Mouse (Mus musculus) C2C12 (cell line): ENCODE measurements at regions not wholly inside any gene's neighbourhood (a gene's known extent, or its start where the extent isn't known, plus 50 kb on each side); places are given as distances from the start of the nearest gene placed in this dataset.

Experiments used
- H3K27me3 ChIP-seq: one replicate; pipeline ENCODE4 v1.6.1; 2011; ENCODE audit not compliant: control insufficient read depth, insufficient read depth, insufficient read length
- H3K36me3 ChIP-seq: one replicate; pipeline ENCODE4 v1.6.1; 2011; ENCODE audit not compliant: control insufficient read depth, insufficient read depth
- H3K4me3 ChIP-seq: one replicate; pipeline ENCODE4 v1.5.1; 2011; ENCODE audit warnings: mild to moderate bottlenecking, control low read depth; ENCODE audit not compliant: poor library complexity, insufficient read depth, severe bottlenecking
- H3K79me2 ChIP-seq: one replicate; pipeline ENCODE4 v1.6.1; 2011; ENCODE audit not compliant: control insufficient read depth, insufficient read depth
- H3K79me3 ChIP-seq: one replicate; pipeline ENCODE4 v1.6.1; 2011; ENCODE audit warnings: low read depth, control low read depth
- H3ac ChIP-seq: one replicate; pipeline ENCODE3; 2011; ENCODE audit warnings: low read depth; ENCODE audit not compliant: control insufficient read depth, insufficient read length
- CEBPB ChIP-seq: IDR thresholded peaks from one replicate; pipeline ENCODE4 v1.6.1; 2011; ENCODE audit warnings: low read depth, mild to moderate bottlenecking, control low read depth, moderate library complexity
- CTCF ChIP-seq: IDR thresholded peaks from one replicate; pipeline ENCODE4 v1.5.1; 2011; ENCODE audit not compliant: control insufficient read depth, insufficient read depth, insufficient read length
- FOSL1 ChIP-seq: IDR thresholded peaks from one replicate; pipeline ENCODE4 v1.8.0; 2011; ENCODE audit warnings: mild to moderate bottlenecking, low read length; ENCODE audit not compliant: poor library complexity, insufficient read depth, severe bottlenecking
- MAX ChIP-seq: IDR thresholded peaks from one replicate; pipeline ENCODE4 v1.6.1; 2011; ENCODE audit warnings: mild to moderate bottlenecking, control low read depth
- MYOD1 ChIP-seq: IDR thresholded peaks from one replicate; pipeline ENCODE4 v1.6.1; 2011; ENCODE audit warnings: low read depth; ENCODE audit not compliant: control insufficient read depth, insufficient read length
- MYOG ChIP-seq: IDR thresholded peaks from one replicate; pipeline ENCODE4 v1.6.1; 2011; ENCODE audit not compliant: control insufficient read depth, insufficient read length; ENCODE audit errors: extremely low read depth
- USF1 ChIP-seq: IDR thresholded peaks from one replicate; pipeline ENCODE4 v1.6.1; 2011; ENCODE audit warnings: low read depth, mild to moderate bottlenecking, control low read depth, moderate library complexity

DNA sequence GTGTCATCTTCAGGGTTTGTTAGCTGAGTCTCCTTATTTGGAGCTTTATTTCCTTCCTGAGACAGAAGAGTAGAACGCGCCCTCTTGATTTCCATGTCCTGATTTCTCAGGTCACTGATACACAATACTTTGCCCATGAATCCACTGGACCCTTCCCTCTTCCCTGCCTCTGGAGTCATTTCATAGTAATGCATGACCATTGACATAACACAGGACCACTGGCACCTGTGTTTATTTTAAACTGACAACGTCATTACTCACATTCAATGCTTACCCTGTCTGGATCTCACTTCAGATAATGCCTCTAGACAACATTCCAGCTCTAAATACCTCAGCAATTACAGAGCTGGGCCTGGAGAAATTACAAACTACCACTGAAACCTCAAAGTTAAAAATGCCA is 56.8 kb upstream of the Ptgs2 start:
- TF ChIP-seq MYOD1 (peak; percentile 46), FOSL1 (peak; percentile 2), CEBPB (no peak)
- H3K79me2 ChIP-seq: no peaks in the 10 kb centered on the region
- H3K79me3 ChIP-seq: no peaks in the 10 kb centered on the region
- no peak overlapping the region for H3K4me3 ChIP-seq
- no peak overlapping the region for H3ac ChIP-seq
- H3K27me3 ChIP-seq: no peaks in the 10 kb centered on the region
- H3K36me3 ChIP-seq: no peaks in the 10 kb centered on the region

DNA sequence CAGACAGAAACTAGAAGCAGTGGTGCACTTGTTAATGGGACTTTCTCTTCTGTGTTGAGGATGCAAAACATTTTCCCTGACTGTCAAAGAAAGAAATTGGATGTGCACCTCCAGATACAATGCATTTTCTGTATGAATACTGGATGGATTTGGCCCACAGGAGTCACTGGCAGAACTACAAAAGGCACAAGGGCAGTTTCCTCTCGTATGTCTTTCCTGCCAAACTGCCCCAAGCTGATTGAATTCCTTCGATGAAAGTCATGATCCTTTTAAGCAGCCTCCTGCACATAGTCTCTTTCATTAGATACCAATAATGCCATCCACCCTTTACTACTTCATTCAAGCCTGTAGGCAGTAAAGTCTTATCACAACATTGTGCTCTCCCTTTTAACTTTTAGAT is 58.2 kb upstream of the Ptgs2 start:
- Histone ChIP-seq H3ac (no peak overlapping the region), H3K4me3 (no peak overlapping the region), H3K36me3 (no peaks in the 10 kb centered on the region), H3K27me3 (no peaks in the 10 kb centered on the region), H3K79me2 (no peaks in the 10 kb centered on the region), H3K79me3 (no peaks in the 10 kb centered on the region)
- TF ChIP-seq CEBPB (no peak), MYOD1 (no peak), MYOG (no peak), USF1 (no peak), FOSL1 (no peak), MAX (no peak), CTCF (no peak)

DNA sequence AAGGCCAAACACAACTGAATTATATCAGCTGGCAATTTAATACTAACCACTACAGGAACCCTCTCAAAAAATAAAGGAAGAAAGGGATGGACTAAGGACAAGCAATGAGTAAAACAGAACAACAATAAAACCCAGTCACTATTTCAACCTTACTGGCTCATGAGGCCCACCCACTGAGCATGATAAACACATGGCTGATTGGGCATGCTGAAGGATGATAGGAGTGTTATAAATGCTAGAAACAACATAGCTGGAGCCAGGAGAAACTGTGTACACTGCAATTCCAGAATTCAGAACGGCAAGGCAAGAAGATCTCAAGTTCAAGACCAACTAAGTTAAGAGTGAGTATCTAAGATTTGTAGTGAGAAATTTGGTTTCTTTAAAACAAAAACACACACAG is 66.1 kb upstream of the Ptgs2 start:
- Histone ChIP-seq H3ac (no peak overlapping the region), H3K79me3 (no peaks in the 10 kb centered on the region), H3K79me2 (no peaks in the 10 kb centered on the region), H3K4me3 (no peak overlapping the region), H3K27me3 (no peaks in the 10 kb centered on the region), H3K36me3 (no peaks in the 10 kb centered on the region)
- no peak for TF ChIP-seq CTCF
- TF ChIP-seq FOSL1: no peak
- TF ChIP-seq USF1: no peak
- no peak for TF ChIP-seq MYOD1
- no peak for TF ChIP-seq CEBPB
- no peak for TF ChIP-seq MYOG
- no peak for TF ChIP-seq MAX

DNA sequence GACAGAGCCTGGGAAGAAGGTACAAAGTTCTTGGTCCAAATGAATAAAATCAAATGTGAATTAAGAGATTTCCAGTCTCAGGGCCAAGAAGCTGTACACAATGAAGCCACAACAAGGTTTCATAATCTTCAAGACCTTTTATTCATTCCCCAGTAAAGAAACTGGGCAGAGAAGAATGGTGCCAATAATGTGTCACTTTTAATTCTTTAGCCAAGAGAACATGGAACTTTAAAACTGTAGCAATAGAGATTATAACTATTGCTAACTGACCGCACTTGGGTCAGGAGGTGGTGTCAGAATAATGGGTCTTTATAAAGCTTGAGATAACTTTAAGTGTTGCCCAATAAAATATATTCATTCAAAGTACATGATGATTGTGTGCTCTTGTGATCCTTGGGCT is 68.1 kb upstream of the Ptgs2 start:
- TF ChIP-seq FOSL1 (no peak), MYOG (no peak), USF1 (no peak), MYOD1 (no peak), CTCF (no peak), MAX (no peak), CEBPB (no peak)
- H3K27me3 ChIP-seq: no peaks in the 10 kb centered on the region
- no peaks in the 10 kb centered on the region for H3K79me2 ChIP-seq
- H3K4me3 ChIP-seq: no peak overlapping the region
- no peaks in the 10 kb centered on the region for H3K79me3 ChIP-seq
- no peaks in the 10 kb centered on the region for H3K36me3 ChIP-seq
- no peak overlapping the region for H3ac ChIP-seq

DNA sequence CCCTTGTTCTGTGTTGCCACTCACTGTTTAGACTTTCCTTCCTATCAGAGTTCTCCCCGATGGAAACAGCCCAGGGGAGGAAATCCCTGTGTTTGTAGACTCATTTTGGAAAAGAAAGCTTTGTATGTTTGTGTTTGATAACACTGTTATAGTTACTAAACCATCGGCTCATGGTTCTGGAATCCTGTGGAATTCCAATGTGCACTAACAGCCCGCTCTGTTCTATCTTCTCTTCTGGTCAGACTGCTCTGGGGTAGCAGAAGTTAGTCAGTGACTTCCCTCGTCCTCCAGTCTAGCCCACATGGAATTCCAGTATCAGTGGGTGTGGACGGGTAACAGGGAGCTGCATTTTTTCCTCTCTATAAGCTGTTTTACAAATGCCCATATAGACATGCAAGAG is 66.2 kb upstream of the Pla2g4a start:
- no peak for TF ChIP-seq FOSL1
- no peak for TF ChIP-seq MYOD1
- TF ChIP-seq CEBPB: no peak
- TF ChIP-seq MYOG: no peak
- H3K36me3 ChIP-seq: no peaks in the 10 kb centered on the region
- H3K27me3 ChIP-seq: no peaks in the 10 kb centered on the region
- no peak overlapping the region for H3K4me3 ChIP-seq
- no peak overlapping the region for H3ac ChIP-seq
- H3K79me3 ChIP-seq: no peaks in the 10 kb centered on the region
- no peaks in the 10 kb centered on the region for H3K79me2 ChIP-seq

DNA sequence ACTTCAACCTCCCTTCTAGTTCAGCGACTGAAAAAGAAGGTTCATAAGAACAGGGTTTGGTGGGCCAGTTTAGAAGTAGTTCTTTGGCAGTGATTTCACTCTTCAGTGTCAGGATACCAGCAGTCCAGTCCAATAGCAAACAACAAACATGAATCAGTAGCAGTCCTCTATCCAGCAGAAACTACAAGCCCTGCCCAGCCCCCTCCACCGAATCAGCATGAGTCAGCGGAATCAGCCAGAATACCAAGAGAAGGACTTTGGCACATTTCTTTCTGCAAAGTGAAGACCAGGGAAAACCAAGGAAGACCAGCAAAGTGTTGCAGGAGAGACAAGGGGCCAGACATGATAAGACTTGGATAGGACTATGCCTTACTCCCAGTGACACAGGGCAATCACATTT is 65.1 kb upstream of the Pla2g4a start:
- H3K79me2 ChIP-seq: no peaks in the 10 kb centered on the region
- H3K27me3 ChIP-seq: no peaks in the 10 kb centered on the region
- H3ac ChIP-seq: no peak overlapping the region
- H3K79me3 ChIP-seq: no peaks in the 10 kb centered on the region
- TF ChIP-seq CEBPB (no peak), FOSL1 (no peak)
- no peak overlapping the region for H3K4me3 ChIP-seq
- no peaks in the 10 kb centered on the region for H3K36me3 ChIP-seq

DNA sequence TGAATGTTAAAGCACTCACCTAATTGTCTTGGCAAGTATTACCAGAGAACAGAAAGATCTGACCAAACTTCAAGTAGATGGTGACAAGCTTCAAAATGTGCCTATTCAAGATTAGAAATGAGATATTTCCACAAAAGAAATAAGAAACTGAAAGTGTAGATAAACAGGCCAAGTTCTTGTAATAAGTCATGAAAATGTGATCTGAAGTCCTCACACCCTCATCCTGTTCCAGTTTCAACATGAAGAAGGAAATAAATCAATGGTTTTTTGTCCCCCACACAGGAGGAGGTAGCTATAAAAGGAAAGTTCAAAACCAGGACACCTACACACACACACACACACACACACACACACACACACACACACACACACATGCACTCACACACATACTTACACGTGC is 54.1 kb upstream of the Pla2g4a start:
- H3K36me3 ChIP-seq: no peaks in the 10 kb centered on the region
- H3K79me3 ChIP-seq: no peaks in the 10 kb centered on the region
- TF ChIP-seq FOSL1 (no peak), CTCF (no peak), USF1 (no peak), MYOG (no peak), MAX (no peak), MYOD1 (no peak)
- H3K79me2 ChIP-seq: no peaks in the 10 kb centered on the region
- no peak overlapping the region for H3ac ChIP-seq
- H3K4me3 ChIP-seq: no peak overlapping the region
- H3K27me3 ChIP-seq: no peaks in the 10 kb centered on the region
